Mouse (Mus musculus): ENCODE data around the gene Ptrh1. TPM values are rescaled to one million over a fixed set of nuclear protein-coding genes. Genes with fewer than 3 reads are reported as not detected.

Ptrh1 gene
- polyA plus RNA-seq, 1 experiment from 2014 or later: 3.3 TPM

- Histone ChIP-seq H3K9ac (no peak overlapping the region), H3K36me3 (no peaks in the 10 kb centered on the region), H3K9me3 (no peaks in the 10 kb centered on the region), H3K4me1 (peaks cover 27% of the 10 kb centered on the region), H3K27ac (no peak overlapping the region), H3K4me3 (no peak overlapping the region), H3K4me2 (replicated peaks) (no peak overlapping the region), H3K27me3 (peaks cover 17% of the 10 kb centered on the region; the same call in 1 of the 2 replicates)
- ATAC-seq (ENCODE audit: insufficient number of reproducible peaks, insufficient read depth, low FRiP score, low TSS enrichment): no peak
- WGBS: 79% methylated on average over 4 of the region's 4 CpGs
Measured at GRCm38 (mm10) chr2:32739311-32739710, 36.3 kb upstream of the Ptrh1 start.

- peak within 1 kb of the TSS; percentile 46 for H3K9ac ChIP-seq
- H3K27ac ChIP-seq: 0 out of 2 replicates have a peak within 1 kb of the TSS, but pooled peaks have one; percentile 5
- H3K4me1 ChIP-seq: peaks cover 18% of the 10 kb centered on the region
- H3K4me3 ChIP-seq: peak within 1 kb of the TSS; percentile 52
- 9% methylated on average over 11 of the region's 11 CpGs for WGBS
- peaks cover 3% of the 10 kb centered on the region for H3K36me3 ChIP-seq
- H3K4me2 ChIP-seq (replicated peaks): peak within 1 kb of the TSS; percentile 96
- H3K9me3 ChIP-seq: no peaks in the 10 kb centered on the region
- peaks cover 17% of the 10 kb centered on the region; the same call in 1 of the 2 replicates for H3K27me3 ChIP-seq
- ATAC-seq (ENCODE audit: insufficient number of reproducible peaks, insufficient read depth, low FRiP score, low TSS enrichment): no peak
Measured at GRCm38 (mm10) chr2:32740916-32741272, 34.7 kb upstream of the Ptrh1 start, which contains the start of gene 6330409D20Rik. Gene 6330409D20Rik, minus strand, starts transcription at chr2:32741016.

- Histone ChIP-seq H3K27me3 (peaks cover 17% of the 10 kb centered on the region; the same call in 1 of the 2 replicates), H3K27ac (0 out of 2 replicates have a peak overlapping the region, but pooled peaks have one; percentile 5)
- 3% methylated on average over 50 of the region's 58 CpGs for WGBS
Measured at GRCm38 (mm10) chr2:32741273-32742172, 34.1 kb upstream of the Ptrh1 start.

GRCm38 (mm10) chr2:32742173-32742531, 33.4 kb upstream of the Ptrh1 start:
- Histone ChIP-seq H3K4me3 (peak overlapping the region; percentile 52), H3K27ac (0 out of 2 replicates have a peak overlapping the region, but pooled peaks have one; percentile 5), H3K36me3 (peaks cover 12% of the 10 kb centered on the region), H3K4me2 (replicated peaks) (peak overlapping the region; percentile 96), H3K9me3 (no peaks in the 10 kb centered on the region), H3K27me3 (peaks cover 17% of the 10 kb centered on the region; the same call in 1 of the 2 replicates), H3K4me1 (peaks cover 18% of the 10 kb centered on the region), H3K9ac (no peak overlapping the region)
- ATAC-seq (ENCODE audit: insufficient number of reproducible peaks, insufficient read depth, low FRiP score, low TSS enrichment): peak; percentile 62; the same call in 1 of the 2 replicates
- 4% methylated on average over 18 of the region's 18 CpGs for WGBS

More at GRCm38 (mm10) chr2:32741273-32742172, 34.1 kb upstream of the Ptrh1 start:
- peak; percentile 31; the same call in 1 of the 2 replicates for ATAC-seq (ENCODE audit: insufficient number of reproducible peaks, insufficient read depth, low FRiP score, low TSS enrichment)
- peak overlapping the region; percentile 46 for H3K9ac ChIP-seq
- peaks cover 18% of the 10 kb centered on the region for H3K4me1 ChIP-seq
- peak overlapping the region; percentile 52 for H3K4me3 ChIP-seq
- H3K9me3 ChIP-seq: no peaks in the 10 kb centered on the region
- peaks cover 9% of the 10 kb centered on the region for H3K36me3 ChIP-seq
- peak overlapping the region; percentile 96 for H3K4me2 ChIP-seq (replicated peaks)

- WGBS: 78% methylated on average over 15 of the region's 15 CpGs
- H3K27me3 ChIP-seq: peaks cover 17% of the 10 kb centered on the region; the same call in 1 of the 2 replicates
- H3K9me3 ChIP-seq: no peaks in the 10 kb centered on the region
- no peak overlapping the region for H3K9ac ChIP-seq
- H3K4me3 ChIP-seq: no peak overlapping the region
- no peak for ATAC-seq (ENCODE audit: insufficient number of reproducible peaks, insufficient read depth, low FRiP score, low TSS enrichment)
- no peak overlapping the region for H3K4me2 ChIP-seq (replicated peaks)
- no peak overlapping the region for H3K27ac ChIP-seq
- H3K36me3 ChIP-seq: peaks cover 17% of the 10 kb centered on the region
- peaks cover 18% of the 10 kb centered on the region for H3K4me1 ChIP-seq
Measured at GRCm38 (mm10) chr2:32744272-32744982, 31.2 kb upstream of the Ptrh1 start.

- H3K9ac ChIP-seq: no peak overlapping the region
- H3K4me1 ChIP-seq: peaks cover 16% of the 10 kb centered on the region
- H3K27me3 ChIP-seq: no peaks in the 10 kb centered on the region
- H3K36me3 ChIP-seq: peaks cover 30% of the 10 kb centered on the region
- 90% methylated on average over 16 of the region's 16 CpGs for WGBS
- no peak overlapping the region for H3K4me2 ChIP-seq (replicated peaks)
- no peak for ATAC-seq (ENCODE audit: insufficient number of reproducible peaks, insufficient read depth, low FRiP score, low TSS enrichment)
- no peaks in the 10 kb centered on the region for H3K9me3 ChIP-seq
- H3K4me3 ChIP-seq: no peak overlapping the region
- no peak overlapping the region for H3K27ac ChIP-seq
Measured at GRCm38 (mm10) chr2:32749082-32749481, 26.5 kb upstream of the Ptrh1 start.

GRCm38 (mm10) chr2:32750199-32750598, 25.4 kb upstream of the Ptrh1 start:
- H3K4me2 ChIP-seq (replicated peaks): no peak overlapping the region
- no peaks in the 10 kb centered on the region for H3K27me3 ChIP-seq
- peaks cover 30% of the 10 kb centered on the region for H3K36me3 ChIP-seq
- H3K9me3 ChIP-seq: no peaks in the 10 kb centered on the region
- H3K4me3 ChIP-seq: no peak overlapping the region
- peaks cover 16% of the 10 kb centered on the region for H3K4me1 ChIP-seq
- no peak for ATAC-seq (ENCODE audit: insufficient number of reproducible peaks, insufficient read depth, low FRiP score, low TSS enrichment)
- WGBS: 69% methylated on average over 7 of the region's 7 CpGs
- H3K27ac ChIP-seq: no peak overlapping the region
- H3K9ac ChIP-seq: no peak overlapping the region

- peak; percentile 87 for ATAC-seq (ENCODE audit: insufficient number of reproducible peaks, insufficient read depth, low FRiP score, low TSS enrichment)
- WGBS: 4% methylated on average over 31 of the region's 31 CpGs
Measured at GRCm38 (mm10) chr2:32750887-32751664, 24.5 kb upstream of the Ptrh1 start.

GRCm38 (mm10) chr2:32751665-32752033, 23.9 kb upstream of the Ptrh1 start:
- peak overlapping the region; percentile 47; the same call in 1 of the 2 replicates for H3K27ac ChIP-seq
- WGBS: 25% methylated on average over 10 of the region's 10 CpGs

More at GRCm38 (mm10) chr2:32750887-32751664, 24.5 kb upstream of the Ptrh1 start:
- Histone ChIP-seq H3K27me3 (no peaks in the 10 kb centered on the region), H3K9ac (peak overlapping the region; percentile 45; the same call in 1 of the 2 replicates), H3K36me3 (peaks cover 25% of the 10 kb centered on the region), H3K27ac (peak overlapping the region; percentile 47), H3K4me1 (peaks cover 16% of the 10 kb centered on the region), H3K4me2 (replicated peaks) (peak overlapping the region; percentile 62), H3K4me3 (peak overlapping the region; percentile 37), H3K9me3 (no peaks in the 10 kb centered on the region)

GRCm38 (mm10) chr2:32752181-32752580, 23.4 kb upstream of the Ptrh1 start:
- no peaks in the 10 kb centered on the region for H3K9me3 ChIP-seq
- peak overlapping the region; percentile 62; the same call in 1 of the 2 replicates for H3K4me2 ChIP-seq (replicated peaks)
- H3K9ac ChIP-seq: no peak overlapping the region
- no peak overlapping the region for H3K27ac ChIP-seq
- no peaks in the 10 kb centered on the region for H3K27me3 ChIP-seq
- WGBS: 67% methylated on average over 10 of the region's 10 CpGs
- no peak overlapping the region for H3K4me3 ChIP-seq
- H3K4me1 ChIP-seq: peaks cover 16% of the 10 kb centered on the region
- no peak for ATAC-seq (ENCODE audit: insufficient number of reproducible peaks, insufficient read depth, low FRiP score, low TSS enrichment)
- peaks cover 18% of the 10 kb centered on the region for H3K36me3 ChIP-seq

More at GRCm38 (mm10) chr2:32751665-32752033, 23.9 kb upstream of the Ptrh1 start:
- Histone ChIP-seq H3K36me3 (peaks cover 21% of the 10 kb centered on the region), H3K4me1 (peaks cover 16% of the 10 kb centered on the region), H3K4me3 (peak overlapping the region; percentile 37), H3K9ac (peak overlapping the region; percentile 45; the same call in 1 of the 2 replicates), H3K4me2 (replicated peaks) (peak overlapping the region; percentile 62), H3K9me3 (no peaks in the 10 kb centered on the region), H3K27me3 (no peaks in the 10 kb centered on the region)
- no peak for ATAC-seq (ENCODE audit: insufficient number of reproducible peaks, insufficient read depth, low FRiP score, low TSS enrichment)

GRCm38 (mm10) chr2:32756674-32757055, 18.9 kb upstream of the Ptrh1 start:
- H3K4me3 ChIP-seq: no peak overlapping the region
- WGBS: 35% methylated on average over 6 of the region's 6 CpGs

More at GRCm38 (mm10) chr2:32756674-32757055, 18.9 kb upstream of the Ptrh1 start:
- ATAC-seq (ENCODE audit: insufficient number of reproducible peaks, insufficient read depth, low FRiP score, low TSS enrichment): no peak
- Histone ChIP-seq H3K4me2 (replicated peaks) (peak overlapping the region; percentile 53), H3K4me1 (peaks cover 14% of the 10 kb centered on the region), H3K9me3 (no peaks in the 10 kb centered on the region), H3K36me3 (peaks cover 24% of the 10 kb centered on the region), H3K27ac (no peak overlapping the region), H3K27me3 (no peaks in the 10 kb centered on the region), H3K9ac (no peak overlapping the region)
